Mouse (Mus musculus): ENCODE results near the gene Sdc3.

Gene Sdc3

GRCm38 (mm10) chr4:130815860-130816259 lies 23.5 kb downstream of the Sdc3 start:
- DNase-seq (ENCODE audit: extremely low read depth, insufficient read length, low spot score), result no peak

GRCm38 (mm10) chr4:130819806-130820205 lies 27.5 kb downstream of the Sdc3 start:
- DNase-seq (ENCODE audit: extremely low read depth, insufficient read length, low spot score), result no peak

- DNase-seq (ENCODE audit: extremely low read depth, insufficient read length, low spot score), result no peak
Observed at GRCm38 (mm10) chr4:130820594-130821255, 28.4 kb downstream of the Sdc3 start.

GRCm38 (mm10) chr4:130828851-130829673 lies 36.7 kb downstream of the Sdc3 start:
- DNase-seq (ENCODE audit: extremely low read depth, insufficient read length, low spot score), result no peak

GRCm38 (mm10) chr4:130834122-130834521 lies 41.8 kb downstream of the Sdc3 start:
- DNase-seq (ENCODE audit: extremely low read depth, insufficient read length, low spot score), result no peak

- no peak for DNase-seq (ENCODE audit: extremely low read depth, insufficient read length, low spot score)
Observed at GRCm38 (mm10) chr4:130835550-130835949, 43.2 kb downstream of the Sdc3 start.

GRCm38 (mm10) chr4:130836281-130837061 lies 44.1 kb downstream of the Sdc3 start:
- no peak for DNase-seq (ENCODE audit: extremely low read depth, insufficient read length, low spot score)

- DNase-seq (ENCODE audit: extremely low read depth, insufficient read length, low spot score), result no peak
Observed at GRCm38 (mm10) chr4:130838585-130838984, 46.2 kb downstream of the Sdc3 start.

- DNase-seq (ENCODE audit: extremely low read depth, insufficient read length, low spot score), result peak; percentile 42
Observed at GRCm38 (mm10) chr4:130841107-130841840, 48.9 kb downstream of the Sdc3 start.

- no peak for DNase-seq (ENCODE audit: extremely low read depth, insufficient read length, low spot score)
Observed at GRCm38 (mm10) chr4:130848814-130849213, 56.5 kb downstream of the Sdc3 start.

- no peak for DNase-seq (ENCODE audit: extremely low read depth, insufficient read length, low spot score)
Observed at GRCm38 (mm10) chr4:130857661-130858060, 65.3 kb downstream of the Sdc3 start.

GRCm38 (mm10) chr4:130858880-130859279 lies 66.5 kb downstream of the Sdc3 start:
- DNase-seq (ENCODE audit: extremely low read depth, insufficient read length, low spot score), result no peak

- DNase-seq (ENCODE audit: extremely low read depth, insufficient read length, low spot score), result no peak
Observed at GRCm38 (mm10) chr4:130859467-130859866, 67.1 kb downstream of the Sdc3 start.

GRCm38 (mm10) chr4:130860902-130861652 lies 68.7 kb downstream of the Sdc3 start:
- no peak for DNase-seq (ENCODE audit: extremely low read depth, insufficient read length, low spot score)

GRCm38 (mm10) chr4:130861653-130862208 lies 69.4 kb downstream of the Sdc3 start:
- peak; percentile 81 for DNase-seq (ENCODE audit: extremely low read depth, insufficient read length, low spot score)

GRCm38 (mm10) chr4:130862538-130862937 lies 70.2 kb downstream of the Sdc3 start:
- DNase-seq (ENCODE audit: extremely low read depth, insufficient read length, low spot score), result no peak

GRCm38 (mm10) chr4:130865460-130865859 lies 73.1 kb downstream of the Sdc3 start:
- DNase-seq (ENCODE audit: extremely low read depth, insufficient read length, low spot score), result no peak

- no peak for DNase-seq (ENCODE audit: extremely low read depth, insufficient read length, low spot score)
Observed at GRCm38 (mm10) chr4:130865901-130866371, 73.6 kb downstream of the Sdc3 start.

- DNase-seq (ENCODE audit: extremely low read depth, insufficient read length, low spot score), result no peak
Observed at GRCm38 (mm10) chr4:130867940-130868339, 75.6 kb downstream of the Sdc3 start.
